Mouse (Mus musculus) macrophage (primary cell): ENCODE measurements around the gene Scarb1. TPM values are rescaled to one million over a fixed set of nuclear protein-coding genes. Genes with fewer than 3 reads are reported as not detected.

ENCODE experiments used
- H3K27ac ChIP-seq: fragments of 350-480 bp; formaldehyde crosslinking; 2 replicates; pipeline ENCODE4 v1.9.0; 2021
- H3K36me3 ChIP-seq: fragments of 350-480 bp; formaldehyde crosslinking; 2 replicates; pipeline ENCODE4 v1.9.0; 2021; ENCODE audit errors: inconsistent target
- H3K4me3 ChIP-seq: fragments of 350-480 bp; formaldehyde crosslinking; 2 replicates; pipeline ENCODE4 v1.9.0; 2021; ENCODE audit errors: inconsistent target
- H3K79me2 ChIP-seq: fragments of 350-480 bp; formaldehyde crosslinking; 2 replicates; pipeline ENCODE4 v1.9.0; 2021; ENCODE audit errors: inconsistent target
- WGBS: methylation state at CpG from one replicate; pipeline ENCODE4 v1.1.7; 2026; ENCODE audit warnings: inconsistent platforms; ENCODE audit not compliant: missing documents; 5-methylcytosine and 5-hydroxymethylcytosine counted together
- polyA plus RNA-seq: library from polyadenylated mRNA; stranded (reverse); fragments of 250-400 nt; gene quantifications from 3 replicates; pipeline ENCODE4 v1.2.4, GENCODE M21; 2018; ENCODE audit warnings: inconsistent platforms

Gene Scarb1
- polyA plus RNA-seq, 1 experiment from 2014 or later = 83.7 TPM

GRCm38 (mm10) chr5:125245534-125246151 is 95.3 kb downstream of the Scarb1 start:
- WGBS = 8% methylated on average over 27 of the region's 27 CpGs
- H3K27ac ChIP-seq = no peak overlapping the region
- H3K36me3 ChIP-seq = no peaks in the 10 kb centered on the region
- H3K4me3 ChIP-seq = no peak overlapping the region
- no peaks in the 10 kb centered on the region for H3K79me2 ChIP-seq

DNA sequence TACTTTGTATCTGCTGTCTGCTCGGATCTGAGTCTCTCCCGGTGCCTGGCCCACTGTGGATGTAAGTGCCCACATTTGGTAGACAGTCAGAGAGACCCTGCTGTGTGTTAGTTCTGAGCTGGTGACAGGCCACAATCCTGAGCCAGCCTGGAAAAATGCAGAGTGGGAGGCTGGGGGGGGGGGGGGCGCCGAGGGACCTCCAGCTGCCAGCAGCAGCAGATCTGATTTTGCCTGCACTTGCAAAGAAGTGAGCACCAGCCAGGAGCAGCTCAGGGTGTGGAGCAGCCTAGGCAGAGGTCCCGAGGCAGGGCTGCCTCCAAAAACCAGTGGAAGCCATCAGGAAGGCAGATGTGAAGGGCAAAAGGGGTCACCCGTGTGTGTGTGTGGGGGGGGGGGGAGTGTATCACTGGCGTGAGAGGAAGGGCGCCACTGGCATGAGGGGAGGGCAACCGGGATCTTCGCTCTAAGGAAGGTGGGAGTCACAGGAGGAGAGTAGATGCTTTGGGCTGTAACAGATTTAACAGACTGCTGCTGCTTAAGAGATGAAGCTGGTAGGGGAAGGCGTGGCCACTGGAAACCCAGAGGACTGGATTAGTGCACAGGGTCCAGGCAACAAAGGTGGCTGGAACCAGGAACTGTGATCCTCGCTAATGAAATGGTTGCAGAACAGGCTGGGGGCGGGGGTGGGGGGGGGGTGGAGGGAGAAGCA is 95.9 kb downstream of the Scarb1 start:
- H3K79me2 ChIP-seq = no peaks in the 10 kb centered on the region
- H3K27ac ChIP-seq = no peak overlapping the region
- H3K36me3 ChIP-seq = no peaks in the 10 kb centered on the region
- H3K4me3 ChIP-seq = no peak overlapping the region
- WGBS = 45% methylated on average over 13 of the region's 13 CpGs

GRCm38 (mm10) chr5:125243928-125244327 is 97.0 kb downstream of the Scarb1 start:
- H3K36me3 ChIP-seq = no peaks in the 10 kb centered on the region
- no peaks in the 10 kb centered on the region for H3K79me2 ChIP-seq
- H3K4me3 ChIP-seq = no peak overlapping the region
- WGBS = 68% methylated on average over 6 of the region's 6 CpGs
- H3K27ac ChIP-seq = no peak overlapping the region

- no peaks in the 10 kb centered on the region for H3K79me2 ChIP-seq
- no peaks in the 10 kb centered on the region for H3K36me3 ChIP-seq
- no peak overlapping the region for H3K4me3 ChIP-seq
- WGBS = 93% methylated on average over 7 of the region's 7 CpGs
- no peak overlapping the region for H3K27ac ChIP-seq
Observed at GRCm38 (mm10) chr5:125242111-125242510, 98.8 kb downstream of the Scarb1 start.

DNA sequence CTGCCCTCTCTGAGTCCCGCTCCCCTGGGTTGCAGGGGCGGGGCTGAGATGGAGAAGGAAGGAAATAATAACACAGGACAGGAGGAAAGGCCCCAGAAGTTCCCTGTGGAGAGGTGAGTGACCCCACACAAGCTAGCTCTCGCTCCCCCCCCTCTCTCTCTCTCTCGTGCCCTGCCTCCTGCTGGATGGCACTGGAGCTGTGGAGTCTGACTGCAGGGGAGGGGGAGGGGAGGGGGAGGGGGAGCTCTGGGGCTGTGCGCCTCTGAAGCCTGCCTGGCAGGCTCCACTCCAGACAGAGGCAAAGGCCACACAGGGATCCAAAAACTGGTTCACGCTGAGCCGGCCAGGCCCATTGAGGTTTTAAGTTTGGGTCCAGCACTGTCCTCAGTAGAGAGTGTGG is 99.3 kb downstream of the Scarb1 start:
- H3K36me3 ChIP-seq = no peaks in the 10 kb centered on the region
- no peak overlapping the region for H3K4me3 ChIP-seq
- WGBS = 95% methylated on average over 4 of the region's 7 CpGs
- H3K79me2 ChIP-seq = no peaks in the 10 kb centered on the region
- H3K27ac ChIP-seq = no peak overlapping the region

DNA sequence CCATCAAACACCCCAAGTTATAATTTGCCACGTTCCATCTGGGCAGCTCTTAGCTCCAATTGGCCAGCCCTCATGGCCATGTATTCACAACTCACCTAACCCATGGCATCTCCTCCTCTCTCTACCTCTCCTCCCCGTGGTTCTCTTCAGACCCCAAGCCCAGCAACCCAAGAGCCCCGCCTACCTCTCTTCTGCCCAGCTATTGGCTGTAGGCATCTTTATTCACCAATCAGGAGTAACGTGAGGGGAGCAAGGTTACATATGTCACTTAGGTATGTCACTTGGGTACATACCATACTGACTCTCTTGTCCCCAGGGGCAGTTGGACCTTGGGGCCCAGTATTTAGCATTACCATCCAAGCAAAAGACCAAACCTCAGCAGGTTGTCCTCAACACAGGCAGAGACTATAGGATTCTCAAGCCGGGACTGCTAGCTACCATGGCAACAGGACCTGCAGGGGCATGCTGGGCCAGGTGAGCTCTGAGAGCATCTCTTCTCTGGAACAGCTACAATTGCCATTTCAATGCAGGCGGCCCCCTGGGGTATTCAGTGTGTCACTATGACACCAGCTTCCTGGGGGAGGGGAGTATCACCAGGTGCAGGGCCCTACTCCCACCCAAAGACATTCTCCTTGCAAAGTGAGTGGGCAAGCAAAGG is 100.6 kb downstream of the Scarb1 start:
- Histone ChIP-seq H3K36me3 (no peaks in the 10 kb centered on the region), H3K27ac (no peak overlapping the region), H3K79me2 (no peaks in the 10 kb centered on the region), H3K4me3 (no peak overlapping the region)
- WGBS = 60% methylated on average over 6 of the region's 6 CpGs

- Histone ChIP-seq H3K36me3 (no peaks in the 10 kb centered on the region), H3K4me3 (no peak overlapping the region), H3K27ac (no peak overlapping the region), H3K79me2 (no peaks in the 10 kb centered on the region)
- 92% methylated on average over 6 of the region's 6 CpGs for WGBS
Observed at GRCm38 (mm10) chr5:125235874-125236273, 105.0 kb downstream of the Scarb1 start.

DNA sequence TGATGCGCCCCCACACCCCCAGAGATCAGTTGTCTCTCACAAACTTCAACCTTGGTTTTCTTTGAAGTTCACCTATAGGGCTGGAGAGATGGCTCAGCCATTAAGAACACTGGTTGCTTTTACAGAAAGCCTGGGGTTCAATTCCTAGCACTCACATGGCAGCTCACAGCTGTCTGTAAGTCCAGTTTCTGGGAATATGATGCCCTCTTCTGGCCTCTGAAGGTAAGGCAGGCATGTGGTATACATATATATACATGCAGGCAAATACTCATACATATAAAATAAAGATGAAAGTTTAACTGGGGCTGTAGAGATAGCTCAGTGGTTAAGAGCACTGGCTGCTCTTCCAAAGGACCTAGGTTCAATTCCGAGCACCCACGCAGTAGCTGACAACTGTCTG is 105.5 kb downstream of the Scarb1 start:
- H3K79me2 ChIP-seq = no peaks in the 10 kb centered on the region
- H3K36me3 ChIP-seq = no peaks in the 10 kb centered on the region

DNA sequence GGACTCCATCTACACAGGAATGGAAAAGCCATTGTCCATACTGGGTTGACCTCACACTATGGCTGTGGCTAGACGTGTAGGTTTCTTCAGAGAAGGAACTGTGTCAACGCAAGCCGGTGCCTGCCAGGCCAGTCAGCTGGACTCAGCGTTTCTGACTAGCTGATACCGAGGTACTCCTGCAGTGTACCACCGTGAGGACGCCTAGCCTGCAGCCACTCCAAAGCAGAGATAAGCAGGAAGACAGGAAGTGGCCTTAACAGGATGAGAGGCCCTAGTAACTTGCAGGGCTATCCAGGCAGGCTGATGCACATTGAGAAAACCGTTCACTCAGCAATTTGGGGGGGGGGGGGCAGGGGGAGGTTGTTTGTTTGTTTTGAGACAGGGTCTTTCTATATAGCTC is 106.5 kb downstream of the Scarb1 start:
- no peak overlapping the region for H3K4me3 ChIP-seq
- H3K27ac ChIP-seq = no peak overlapping the region
- H3K36me3 ChIP-seq = no peaks in the 10 kb centered on the region
- H3K79me2 ChIP-seq = no peaks in the 10 kb centered on the region
- WGBS = 54% methylated on average over 8 of the region's 8 CpGs

More for the DNA sequence above, 105.5 kb downstream of the Scarb1 start:
- H3K27ac ChIP-seq = no peak overlapping the region
- no peak overlapping the region for H3K4me3 ChIP-seq
- WGBS = 96% methylated on average over 3 of the region's 3 CpGs

GRCm38 (mm10) chr5:125233478-125233877 is 107.4 kb downstream of the Scarb1 start:
- WGBS = 100% methylated on average over 1 of the region's 1 CpGs
- Histone ChIP-seq H3K36me3 (no peaks in the 10 kb centered on the region), H3K4me3 (no peak overlapping the region), H3K79me2 (no peaks in the 10 kb centered on the region), H3K27ac (no peak overlapping the region)

DNA sequence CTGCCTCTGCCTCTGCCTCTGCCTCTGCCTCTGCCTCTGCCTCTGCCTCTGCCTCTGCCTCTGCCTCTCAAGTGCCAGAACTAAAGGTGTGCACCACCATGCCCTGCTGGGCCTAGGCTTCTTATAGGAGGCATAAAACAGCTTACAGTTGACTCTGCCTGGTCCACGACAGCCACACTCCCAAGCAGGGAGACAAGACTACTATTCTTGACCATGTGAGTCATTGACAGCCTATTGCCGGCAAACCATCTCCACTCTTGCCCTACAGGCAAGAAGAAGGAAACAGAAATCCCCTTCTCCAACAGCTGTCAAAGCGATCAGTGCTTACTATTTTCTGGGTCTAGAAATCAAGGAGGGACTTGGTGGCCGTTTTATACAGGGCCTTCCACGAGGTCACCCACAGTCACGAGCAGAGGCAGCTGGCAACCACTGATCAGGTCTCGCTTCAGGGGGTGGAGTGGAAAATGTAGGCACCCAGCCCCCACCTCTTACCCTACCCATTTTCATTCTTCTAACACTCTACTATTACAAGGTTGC is 108.4 kb downstream of the Scarb1 start:
- no peaks in the 10 kb centered on the region for H3K79me2 ChIP-seq
- WGBS = 88% methylated on average over 7 of the region's 7 CpGs
- no peak overlapping the region for H3K27ac ChIP-seq
- H3K36me3 ChIP-seq = no peaks in the 10 kb centered on the region
- no peak overlapping the region for H3K4me3 ChIP-seq

GRCm38 (mm10) chr5:125230463-125230862 is 110.4 kb downstream of the Scarb1 start:
- Histone ChIP-seq H3K4me3 (no peak overlapping the region), H3K27ac (no peak overlapping the region), H3K79me2 (no peaks in the 10 kb centered on the region), H3K36me3 (no peaks in the 10 kb centered on the region)
- 88% methylated on average over 5 of the region's 5 CpGs for WGBS

DNA sequence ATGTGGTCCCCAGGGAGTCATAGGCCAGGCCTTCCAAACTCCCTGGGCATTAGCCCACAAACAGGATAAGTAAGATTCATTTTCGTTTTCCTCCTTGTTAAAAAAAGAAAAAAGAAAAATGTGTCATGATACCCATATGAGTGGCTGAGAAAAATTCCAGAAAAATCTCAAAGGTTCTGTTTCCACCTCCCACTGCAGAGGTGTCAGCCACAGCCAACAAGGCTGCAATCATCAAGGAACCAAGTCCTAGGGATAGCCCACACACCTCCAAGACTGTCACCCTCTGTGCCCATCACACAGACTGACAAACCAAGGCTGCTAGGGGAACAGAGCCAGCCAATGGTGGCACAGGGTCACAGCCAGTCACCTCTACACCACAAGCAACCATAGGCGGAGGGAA is 111.8 kb downstream of the Scarb1 start:
- Histone ChIP-seq H3K4me3 (no peak overlapping the region), H3K79me2 (no peaks in the 10 kb centered on the region), H3K36me3 (no peaks in the 10 kb centered on the region), H3K27ac (no peak overlapping the region)
- 87% methylated on average over 2 of the region's 2 CpGs for WGBS

DNA sequence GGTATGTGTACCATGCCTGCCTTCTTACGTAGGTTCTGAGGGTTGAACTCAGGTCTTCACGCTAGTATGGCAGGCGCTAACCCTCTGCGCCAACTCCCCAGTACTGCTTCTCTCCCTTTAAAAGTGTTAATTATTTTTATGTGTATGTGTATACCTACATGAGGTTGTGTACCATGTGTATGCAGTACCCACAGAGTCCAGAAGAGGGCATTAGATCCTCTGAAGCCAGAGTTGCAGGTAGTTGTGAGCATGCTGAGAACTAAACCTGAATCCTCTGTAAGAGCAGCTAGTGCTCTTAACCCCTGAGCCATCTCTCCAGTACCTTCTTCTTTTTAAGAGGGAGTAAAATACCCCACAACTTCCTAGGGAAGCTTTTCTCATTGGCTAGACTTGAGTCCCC is 113.2 kb downstream of the Scarb1 start:
- H3K27ac ChIP-seq = no peak overlapping the region
- no peaks in the 10 kb centered on the region for H3K79me2 ChIP-seq
- WGBS = 97% methylated on average over 4 of the region's 4 CpGs
- no peaks in the 10 kb centered on the region for H3K36me3 ChIP-seq
- no peak overlapping the region for H3K4me3 ChIP-seq
